Mouse (Mus musculus) retina, postnatal 7 days (tissue): ENCODE results near the gene Rapgef1.
"Not testable (repeated sequence)": the region's sequence is repeated elsewhere in the genome, so short reads cannot be mapped to it uniquely, and the experiment has no call there.

Experiments
- DNase-seq: peaks from one replicate; pipeline ENCODE4 v3.0.0-alpha.2; 2012; ENCODE audit warnings: low read depth, low spot score

Rapgef1 gene

GRCm38 (mm10) chr2:29623247-29624090, 3.9 kb downstream of the Rapgef1 start:
- DNase-seq = no peak

GRCm38 (mm10) chr2:29624091-29624608, 4.6 kb downstream of the Rapgef1 start:
- DNase-seq = no peak

- no peak for DNase-seq
Measured at GRCm38 (mm10) chr2:29624739-29625138, 5.2 kb downstream of the Rapgef1 start.

GRCm38 (mm10) chr2:29625573-29626200, 6.2 kb downstream of the Rapgef1 start:
- DNase-seq = no peak

- no peak for DNase-seq
Measured at GRCm38 (mm10) chr2:29627337-29627736, 7.8 kb downstream of the Rapgef1 start.

GRCm38 (mm10) chr2:29628186-29628585, 8.7 kb downstream of the Rapgef1 start:
- DNase-seq = no peak

GRCm38 (mm10) chr2:29628763-29629181, 9.3 kb downstream of the Rapgef1 start:
- DNase-seq = no peak

- no peak for DNase-seq
Measured at GRCm38 (mm10) chr2:29629311-29629710, 9.8 kb downstream of the Rapgef1 start.

GRCm38 (mm10) chr2:29630141-29630771, 10.7 kb downstream of the Rapgef1 start:
- DNase-seq = no peak

- DNase-seq = no peak
Measured at GRCm38 (mm10) chr2:29631020-29631419, 11.5 kb downstream of the Rapgef1 start.

- DNase-seq = not testable (repeated sequence)
Measured at GRCm38 (mm10) chr2:29631564-29632167, 12.1 kb downstream of the Rapgef1 start.

- no peak for DNase-seq
Measured at GRCm38 (mm10) chr2:29632168-29632662, 12.7 kb downstream of the Rapgef1 start.

- DNase-seq = no peak
Measured at GRCm38 (mm10) chr2:29633101-29633554, 13.6 kb downstream of the Rapgef1 start.

- DNase-seq = no peak
Measured at GRCm38 (mm10) chr2:29633782-29634181, 14.3 kb downstream of the Rapgef1 start.

GRCm38 (mm10) chr2:29634541-29634940, 15.0 kb downstream of the Rapgef1 start:
- no peak for DNase-seq

- DNase-seq = no peak
Measured at GRCm38 (mm10) chr2:29635966-29636507, 16.5 kb downstream of the Rapgef1 start.

- no peak for DNase-seq
Measured at GRCm38 (mm10) chr2:29637528-29637927, 18.0 kb downstream of the Rapgef1 start.

GRCm38 (mm10) chr2:29639377-29639776, 19.9 kb downstream of the Rapgef1 start:
- DNase-seq = no peak

GRCm38 (mm10) chr2:29639953-29640743, 20.6 kb downstream of the Rapgef1 start:
- no peak for DNase-seq

GRCm38 (mm10) chr2:29641707-29642106, 22.2 kb downstream of the Rapgef1 start:
- DNase-seq = no peak
